Mouse (Mus musculus) right cerebral cortex, adult 2 months (tissue): ENCODE data around the gene Rpl18.

Experiments
- DNase-seq, 2 experiments: peaks; one replicate each; pipeline ENCODE4 v3.0.0; 2021 to 2022; ENCODE audit warnings: low spot score in 2 of 2

Gene Rpl18

GRCm38 (mm10) chr7:45700301-45701015 is 14.8 kb upstream of the Rpl18 start:
- peak; percentile 82 to 92 for DNase-seq

GRCm38 (mm10) chr7:45701072-45701471 is 14.2 kb upstream of the Rpl18 start:
- no peak for DNase-seq

GRCm38 (mm10) chr7:45701607-45702006 is 13.7 kb upstream of the Rpl18 start:
- no peak for DNase-seq

GRCm38 (mm10) chr7:45702316-45702715 is 12.9 kb upstream of the Rpl18 start:
- no peak for DNase-seq

- DNase-seq: no peak
These were observed 12.3 kb upstream of the Rpl18 start for GRCm38 (mm10) chr7:45702809-45703520.

- no peak for DNase-seq
These were observed 11.7 kb upstream of the Rpl18 start for GRCm38 (mm10) chr7:45703521-45704033.

- peak; percentile 78 to 83 for DNase-seq
These were observed 11.2 kb upstream of the Rpl18 start for GRCm38 (mm10) chr7:45704046-45704559.

- DNase-seq: peak; percentile 99 to 100
These were observed 10.4 kb upstream of the Rpl18 start, which contains the start of gene Dbp for GRCm38 (mm10) chr7:45704730-45705442. Gene Dbp (plus strand): TSS chr7:45705088.

- DNase-seq: no peak
These were observed 9.8 kb upstream of the Rpl18 start for GRCm38 (mm10) chr7:45705443-45705864.

GRCm38 (mm10) chr7:45705873-45706281 is 9.4 kb upstream of the Rpl18 start:
- DNase-seq: peak; percentile 71 to 75

GRCm38 (mm10) chr7:45706721-45707241 is 8.5 kb upstream of the Rpl18 start:
- DNase-seq: peak; percentile 74 to 75

- peak; percentile 94 to 95 for DNase-seq
These were observed 7.8 kb upstream of the Rpl18 start for GRCm38 (mm10) chr7:45707375-45707967.

- no peak for DNase-seq
These were observed 7.0 kb upstream of the Rpl18 start for GRCm38 (mm10) chr7:45708221-45708761.

- peak in 1 of 2 experiments; percentile 58 for DNase-seq
These were observed 6.2 kb upstream of the Rpl18 start for GRCm38 (mm10) chr7:45709036-45709435.

- DNase-seq: no peak
These were observed 5.4 kb upstream of the Rpl18 start for GRCm38 (mm10) chr7:45709677-45710355.

GRCm38 (mm10) chr7:45710477-45711191 is 4.6 kb upstream of the Rpl18 start:
- DNase-seq: no peak

- no peak for DNase-seq
These were observed 3.8 kb upstream of the Rpl18 start for GRCm38 (mm10) chr7:45711316-45712021.

- no peak for DNase-seq
These were observed 3.1 kb upstream of the Rpl18 start for GRCm38 (mm10) chr7:45712022-45712757.
